Mouse (Mus musculus): ENCODE results near the gene Gm28308.

DNA sequence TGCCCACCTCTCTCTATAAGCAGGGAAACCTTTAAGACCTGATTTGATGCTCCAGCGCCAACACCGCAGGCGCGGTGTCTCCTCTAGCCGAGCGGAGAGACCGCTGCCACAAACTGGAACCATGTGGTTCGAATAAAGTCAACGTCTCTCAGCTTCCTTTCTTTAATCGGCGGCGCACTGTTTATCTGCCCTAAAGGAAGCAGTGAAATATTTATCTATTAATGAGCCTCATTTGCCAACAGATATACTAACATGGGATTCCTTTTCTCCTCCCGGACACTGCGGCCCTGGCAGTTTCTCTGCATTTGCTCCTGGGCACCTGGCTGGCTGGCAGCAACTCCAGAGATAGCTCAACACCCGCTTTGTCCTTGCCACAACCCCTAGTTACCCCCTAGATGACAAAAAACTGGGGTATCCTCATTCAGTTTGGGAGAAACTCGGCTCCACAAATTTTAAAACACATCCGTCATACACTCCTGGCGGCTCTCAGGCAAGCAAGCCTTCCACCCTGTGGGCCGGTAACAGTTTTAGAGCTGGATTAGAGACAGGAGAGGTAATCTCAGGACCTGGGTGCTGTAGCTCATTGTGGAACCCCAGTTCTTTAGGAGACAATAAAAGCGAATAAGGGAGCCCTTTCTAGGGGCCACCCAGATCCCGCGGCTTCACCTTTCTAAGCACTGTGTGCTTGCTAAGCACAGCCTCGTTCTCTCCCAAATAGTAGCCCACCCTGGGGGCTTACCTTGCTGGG is 4.9 kb upstream of the Gm28308 start:
- no peak for TF ChIP-seq GATA1 (IDR thresholded peaks at IDR 0.05; ENCODE audit: low read length)
- no peak for TF ChIP-seq TAL1 (IDR thresholded peaks at IDR 0.05; ENCODE audit: low read length)
